Mouse (Mus musculus): ENCODE measurements around the gene Cavin4. TPM values are rescaled to one million over a fixed set of nuclear protein-coding genes. Genes with fewer than 3 reads are reported as not detected.

Cavin4 gene
- 0.25 and 0.37 TPM in 2 replicates for polyA plus RNA-seq (2015; fragmentation: Nextera tagmentation; extraction: Ambion mirVana)

DNA sequence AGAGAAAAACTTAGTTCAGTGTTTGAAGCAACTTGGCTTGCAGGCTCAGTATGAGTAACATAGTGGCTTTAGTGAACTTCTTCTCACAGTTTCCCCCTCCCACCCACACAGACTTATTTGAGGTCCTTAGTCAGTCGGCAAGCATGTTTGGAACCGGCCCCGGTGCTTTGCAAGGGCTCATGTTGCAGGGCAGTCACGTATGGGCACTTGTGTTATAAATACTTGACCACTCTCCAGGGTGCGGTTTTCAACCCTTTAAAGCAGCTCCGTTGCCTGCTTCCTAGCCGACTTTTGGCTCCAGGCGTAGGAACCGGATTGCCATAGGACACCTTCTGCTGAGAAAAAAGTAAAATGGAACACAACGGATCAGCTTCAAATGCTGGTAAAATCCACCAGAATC is at the start of gene Cavin4:
Cavin4 (plus strand) TSS at position 244 of the 400 bp plus-strand sequence.
- DNase-seq (ENCODE audit: low spot score): no peak

DNA sequence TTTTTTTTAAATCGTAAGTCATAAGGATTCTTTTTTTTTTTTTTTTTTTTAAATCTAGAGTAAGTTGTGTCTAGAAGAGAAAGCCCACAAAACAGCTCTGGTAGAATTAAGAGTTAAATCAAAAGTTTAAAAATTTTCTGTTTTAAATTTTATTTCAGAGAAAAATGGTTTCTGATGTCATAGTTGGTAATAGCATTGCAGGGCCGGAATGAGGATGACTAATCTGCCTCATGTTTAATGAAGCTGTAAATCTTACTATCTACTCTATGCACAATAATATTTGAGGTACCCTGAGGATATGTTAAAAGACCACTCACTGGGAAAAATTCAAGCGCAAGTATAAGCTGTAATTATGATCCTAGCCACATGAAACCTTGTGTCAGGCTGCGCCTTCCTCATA is 47.8 kb upstream of the Cavin4 start:
- DNase-seq (ENCODE audit: low spot score): no peak

DNA sequence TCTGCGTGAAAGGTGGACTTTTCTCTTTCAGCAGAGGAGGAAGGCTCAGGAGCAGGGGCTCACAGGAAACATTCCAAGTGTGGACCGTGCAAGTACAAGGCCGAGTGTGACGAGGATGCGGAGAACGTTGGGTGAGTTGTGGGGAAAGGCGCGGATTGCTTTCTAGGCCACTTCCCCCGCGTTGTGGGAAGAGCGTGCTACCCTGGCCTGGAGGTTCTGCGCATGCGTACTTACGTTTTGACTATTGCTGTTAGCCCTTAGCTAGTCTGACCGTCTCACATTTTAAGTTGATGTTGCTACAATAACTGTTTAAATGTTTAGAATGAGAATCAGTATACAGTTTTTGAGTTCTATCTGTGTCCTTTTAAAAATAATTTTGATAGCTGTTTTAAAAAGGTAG is 46.1 kb upstream of the Cavin4 start:
- no peak for DNase-seq (ENCODE audit: low spot score)

DNA sequence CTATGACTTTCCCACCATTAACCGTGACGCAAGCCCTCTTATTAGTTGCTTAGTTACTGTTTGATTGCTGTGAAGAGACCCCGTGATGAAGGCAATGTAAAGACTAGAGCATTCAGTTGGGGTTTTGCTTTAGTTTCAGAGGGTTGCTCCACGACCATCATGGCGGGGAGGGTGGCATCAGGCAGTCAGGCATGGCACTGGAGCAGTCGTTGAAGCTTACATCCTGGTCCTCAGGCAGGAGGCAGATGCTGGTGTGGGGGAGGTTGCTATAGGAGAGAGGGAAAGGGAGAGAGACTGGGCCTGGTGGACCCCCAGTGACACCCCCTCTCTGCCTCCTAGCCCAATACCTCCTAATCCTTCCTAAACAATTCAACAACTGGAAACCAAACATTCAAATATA is 43.2 kb upstream of the Cavin4 start:
- DNase-seq (ENCODE audit: low spot score): no peak

DNA sequence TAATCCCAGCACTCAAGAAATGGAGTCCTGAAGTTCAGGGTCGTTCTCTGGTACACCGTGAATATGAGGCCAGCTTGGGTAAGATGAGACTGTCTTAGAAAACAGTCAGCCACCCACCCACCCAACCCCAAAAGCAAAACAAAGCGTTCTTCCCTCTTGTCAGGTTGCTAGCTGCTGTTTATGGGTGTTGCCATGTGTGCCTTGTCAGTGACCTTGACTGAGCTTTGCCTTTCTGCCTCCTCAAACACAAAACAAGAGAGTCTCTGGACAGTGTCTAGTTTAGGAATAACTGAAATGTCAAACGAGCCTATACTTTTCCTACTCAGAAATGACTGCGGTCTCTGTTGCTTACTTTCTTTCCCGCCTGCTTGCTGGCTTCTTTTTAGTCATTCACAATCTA is 41.1 kb upstream of the Cavin4 start:
- DNase-seq (ENCODE audit: low spot score): no peak

DNA sequence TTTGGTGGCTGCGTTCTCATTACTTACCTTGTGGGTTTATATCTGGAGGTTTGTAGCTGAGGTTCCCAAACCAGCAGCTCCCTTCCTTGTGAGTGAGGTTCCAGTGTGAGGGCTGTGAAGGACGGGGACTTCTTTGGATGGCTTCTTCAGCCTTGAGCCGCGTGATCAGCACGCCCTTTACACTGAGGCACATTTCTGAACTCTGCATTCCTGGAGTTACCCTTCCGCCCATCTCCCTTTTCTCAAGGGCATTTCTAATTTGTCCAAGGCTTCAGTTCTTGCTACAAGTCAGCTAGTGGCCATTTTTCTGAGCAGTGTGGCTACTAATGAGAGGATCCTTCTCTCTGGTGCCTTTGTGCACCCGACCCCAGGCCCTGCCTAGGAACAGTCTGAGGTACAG is 40.4 kb upstream of the Cavin4 start:
- no peak for DNase-seq (ENCODE audit: low spot score)

DNA sequence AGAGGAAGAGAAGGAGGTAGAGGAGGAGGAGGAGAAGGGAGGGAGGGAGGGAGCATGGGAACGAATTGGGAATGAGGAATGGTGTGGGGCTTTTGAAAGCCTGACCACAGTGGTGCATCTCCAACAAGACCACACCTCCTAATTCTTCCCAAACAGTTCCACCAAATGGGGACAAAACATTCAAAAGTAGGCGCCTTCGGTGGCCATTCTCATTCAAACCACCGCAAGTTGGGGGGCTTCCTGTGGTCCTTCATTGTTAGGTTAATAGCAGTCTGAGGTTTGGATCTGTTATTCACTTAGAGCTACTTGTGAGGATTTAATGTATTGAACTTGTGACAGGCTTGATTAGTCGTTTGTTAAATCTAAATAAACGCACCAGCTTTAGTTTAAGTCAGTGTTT is 38.4 kb upstream of the Cavin4 start:
- no peak for DNase-seq (ENCODE audit: low spot score)

DNA sequence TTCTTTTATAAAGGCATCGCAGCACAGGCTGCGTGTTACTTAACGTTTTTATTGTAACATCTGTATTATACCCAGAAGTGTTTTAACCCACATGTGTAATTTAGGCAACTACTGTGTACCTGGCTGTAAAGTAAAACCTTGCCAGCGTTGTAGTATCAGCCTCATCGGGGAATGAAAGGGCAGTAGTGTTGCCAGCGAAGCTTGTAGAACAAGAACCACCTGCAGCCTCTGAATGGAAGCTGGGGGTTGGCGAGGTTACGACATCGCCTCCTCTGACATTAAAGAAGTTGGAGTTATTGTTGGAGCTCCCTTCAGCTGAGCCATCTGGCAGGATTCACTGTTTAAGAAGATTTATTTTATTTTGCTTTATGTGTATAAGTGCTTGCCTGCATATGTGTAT is 37.5 kb upstream of the Cavin4 start:
- DNase-seq (ENCODE audit: low spot score): no peak

DNA sequence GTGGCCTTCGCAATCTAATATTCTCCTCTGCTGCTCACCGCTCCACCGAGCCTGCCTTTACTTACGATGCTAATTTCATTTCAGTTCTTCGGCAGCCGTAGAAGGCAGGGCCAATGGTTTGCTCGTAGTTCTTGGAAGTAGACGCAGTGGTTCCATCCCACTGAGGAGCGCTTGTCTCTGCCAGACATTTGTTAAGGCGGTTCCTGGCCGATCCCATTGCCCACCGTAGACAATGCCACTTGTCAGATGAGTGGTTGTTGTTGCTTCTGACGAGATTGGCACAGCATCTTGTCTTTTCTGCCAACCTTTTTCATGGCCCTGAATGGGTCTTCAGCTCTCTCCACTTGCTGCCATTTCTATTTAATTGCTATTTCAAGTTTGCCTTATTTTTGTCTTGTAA is 33.9 kb upstream of the Cavin4 start:
- DNase-seq (ENCODE audit: low spot score): no peak

DNA sequence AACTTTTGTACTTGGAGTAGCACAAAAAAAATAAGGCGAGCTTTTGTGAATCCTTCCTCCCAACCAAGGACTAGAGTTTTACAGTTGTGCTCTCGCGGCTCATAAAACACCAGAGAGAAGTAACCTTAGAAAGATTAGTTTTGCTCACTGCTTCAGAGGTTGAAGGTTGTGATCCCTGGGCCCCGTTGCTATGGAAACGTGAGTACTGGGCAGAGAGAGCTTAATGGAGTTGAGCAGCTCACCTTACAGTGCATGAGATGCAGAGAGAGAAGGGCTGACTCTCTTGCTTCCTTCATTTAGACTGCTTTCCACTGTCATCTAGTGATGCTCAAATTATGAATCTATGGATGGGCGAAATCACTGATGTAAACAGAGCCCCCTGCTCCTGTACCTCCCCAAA is 29.8 kb upstream of the Cavin4 start:
- DNase-seq (ENCODE audit: low spot score): no peak

DNA sequence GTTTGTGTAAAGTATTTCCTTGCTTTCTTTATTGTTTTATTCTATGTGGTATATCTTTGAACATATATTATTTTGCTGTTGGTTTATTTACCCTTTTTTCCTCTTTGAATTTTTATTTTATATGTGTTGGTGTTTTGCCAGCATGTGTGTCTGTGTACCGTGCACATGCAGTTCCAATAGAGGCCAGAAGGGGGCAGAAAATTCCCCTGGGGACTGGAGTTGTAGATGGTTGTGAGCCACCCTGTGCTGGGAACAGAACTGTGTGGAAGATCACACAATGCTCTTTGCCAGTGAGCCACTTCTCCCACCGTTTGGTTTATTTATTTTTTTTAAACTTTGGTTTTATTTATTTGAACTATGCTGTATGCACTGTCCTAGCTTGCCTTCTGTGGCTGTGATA is 29.3 kb upstream of the Cavin4 start:
- DNase-seq (ENCODE audit: low spot score): no peak

DNA sequence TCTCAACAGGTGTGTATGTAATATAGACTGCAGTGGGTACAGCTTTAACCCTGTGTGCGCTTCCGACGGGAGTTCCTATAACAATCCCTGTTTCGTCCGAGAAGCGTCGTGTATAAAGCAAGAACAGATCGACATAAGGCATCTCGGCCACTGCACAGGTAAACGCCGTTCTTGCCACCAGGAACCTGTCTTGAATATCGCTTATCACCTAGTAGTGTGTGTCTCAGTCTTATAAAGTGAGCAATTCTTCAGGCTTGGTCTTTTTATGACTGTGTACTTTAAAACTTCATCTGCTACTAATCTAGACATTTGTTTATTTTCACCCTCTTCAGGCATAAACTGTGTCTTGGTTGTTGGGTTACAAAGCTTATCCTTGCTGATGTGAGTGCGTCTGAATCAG is 26.5 kb upstream of the Cavin4 start:
- DNase-seq (ENCODE audit: low spot score): no peak

DNA sequence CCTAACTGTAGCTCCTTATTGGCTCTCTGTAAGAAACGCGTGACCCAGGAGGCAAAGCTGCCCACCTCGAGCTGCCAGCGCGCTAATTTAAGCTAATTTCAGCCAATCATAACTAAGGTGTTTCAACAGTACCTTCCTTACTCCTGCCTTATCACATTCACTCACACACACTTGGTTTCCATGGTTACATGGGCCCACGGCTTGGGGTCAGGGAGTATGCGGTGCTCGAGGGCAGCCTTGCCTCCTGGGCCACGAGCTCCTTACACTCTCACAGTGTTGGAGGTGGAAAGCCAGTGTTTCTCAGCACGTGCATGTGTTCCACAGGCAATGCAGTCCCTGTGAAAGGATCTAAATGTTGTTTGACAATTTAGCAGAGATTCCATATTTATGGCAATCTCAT is 25.2 kb upstream of the Cavin4 start:
- no peak for DNase-seq (ENCODE audit: low spot score)

DNA sequence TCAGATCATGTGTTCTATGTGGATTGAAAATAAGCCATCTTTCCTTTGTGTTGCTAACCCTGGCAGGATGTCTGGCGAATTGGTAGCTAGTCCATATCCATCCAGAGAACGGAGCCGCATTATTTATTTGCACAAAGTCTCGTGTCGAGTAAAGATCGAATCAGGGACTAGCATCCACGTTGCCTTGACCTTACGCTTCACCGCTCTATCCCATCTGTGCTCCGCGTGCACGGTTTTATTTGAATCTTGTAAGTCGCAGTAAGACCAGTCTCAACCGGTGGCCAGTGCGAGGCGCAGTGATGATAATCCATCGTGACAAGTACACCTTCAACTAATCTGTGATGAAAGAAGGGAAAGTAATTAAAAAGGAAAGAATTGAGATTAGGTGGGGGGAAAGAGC is 23.8 kb upstream of the Cavin4 start:
- DNase-seq (ENCODE audit: low spot score): no peak

DNA sequence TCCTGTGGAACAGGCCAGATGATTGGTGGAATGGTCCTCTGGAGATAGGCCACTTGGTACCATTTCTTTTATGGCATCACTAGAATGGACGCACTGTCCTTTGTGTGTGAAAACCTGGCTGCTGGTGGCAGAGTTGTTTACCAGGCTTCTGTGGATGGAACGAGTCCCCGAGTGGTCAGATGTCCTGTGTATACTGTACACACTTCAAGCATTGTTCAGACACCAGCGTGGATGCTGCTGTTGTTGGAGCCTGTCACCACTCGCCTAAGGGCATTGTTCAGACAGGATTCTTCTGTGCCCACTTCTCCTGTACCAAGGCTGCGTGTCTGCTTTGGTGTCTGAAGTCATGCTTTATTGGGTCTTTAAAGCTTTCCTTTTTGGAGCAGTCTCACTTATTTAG is 19.5 kb upstream of the Cavin4 start:
- no peak for DNase-seq (ENCODE audit: low spot score)

DNA sequence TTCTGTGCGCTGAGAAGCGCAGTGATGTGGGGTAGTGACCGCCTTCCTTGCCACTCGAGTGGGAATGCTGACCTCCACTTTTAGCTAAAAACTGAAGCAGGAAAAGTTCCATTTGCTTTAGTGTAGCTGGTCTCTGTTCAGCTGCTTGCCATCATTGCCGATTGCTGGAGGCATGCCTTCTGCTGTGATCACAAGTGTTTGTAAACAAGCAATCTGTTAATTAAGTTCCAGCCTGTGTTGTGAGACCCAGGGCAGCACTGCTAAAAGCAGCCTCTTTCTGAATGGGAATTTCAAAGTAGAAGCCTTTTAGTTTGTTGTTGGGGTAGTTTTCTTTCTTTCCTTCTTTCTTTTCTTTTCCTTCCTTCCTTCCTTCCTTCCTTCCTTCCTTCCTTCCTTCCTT is 17.2 kb upstream of the Cavin4 start:
- DNase-seq (ENCODE audit: low spot score): no peak

DNA sequence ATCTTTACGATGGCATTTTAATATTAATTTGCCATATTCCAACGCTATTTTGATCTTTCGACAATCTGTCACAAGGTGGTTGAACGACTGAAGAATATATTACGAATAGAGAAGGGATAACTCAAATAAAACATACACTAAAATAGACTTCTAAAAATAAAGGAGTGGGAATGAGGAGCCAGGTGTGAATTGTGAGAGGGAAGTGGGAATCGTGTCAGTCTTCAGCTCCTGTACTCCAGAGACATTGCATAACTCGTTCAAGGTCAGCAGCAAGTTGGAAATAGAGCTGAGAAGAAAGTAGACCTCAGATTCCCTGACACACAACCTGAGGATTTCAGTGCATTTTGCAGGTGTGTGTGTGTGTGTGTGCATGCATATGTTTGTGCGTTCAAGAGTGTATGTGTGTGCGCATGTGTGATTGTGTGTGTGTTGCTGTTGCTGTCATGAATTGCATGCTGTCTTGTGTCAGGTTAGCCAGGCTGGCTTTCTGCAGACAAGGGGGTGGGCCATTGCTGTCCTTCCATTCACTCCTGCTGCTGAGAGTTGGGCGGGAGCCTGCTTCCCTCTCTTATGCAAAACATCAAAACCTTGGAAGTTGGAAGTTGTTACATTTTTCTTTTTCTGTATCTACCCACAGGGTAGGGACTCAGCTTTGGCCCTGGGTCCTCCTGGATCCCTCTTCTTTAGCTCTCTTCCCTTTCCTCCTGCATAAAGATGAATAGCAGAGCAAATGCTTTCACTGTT is 12.5 kb upstream of the Cavin4 start:
- DNase-seq (ENCODE audit: low spot score): no peak

DNA sequence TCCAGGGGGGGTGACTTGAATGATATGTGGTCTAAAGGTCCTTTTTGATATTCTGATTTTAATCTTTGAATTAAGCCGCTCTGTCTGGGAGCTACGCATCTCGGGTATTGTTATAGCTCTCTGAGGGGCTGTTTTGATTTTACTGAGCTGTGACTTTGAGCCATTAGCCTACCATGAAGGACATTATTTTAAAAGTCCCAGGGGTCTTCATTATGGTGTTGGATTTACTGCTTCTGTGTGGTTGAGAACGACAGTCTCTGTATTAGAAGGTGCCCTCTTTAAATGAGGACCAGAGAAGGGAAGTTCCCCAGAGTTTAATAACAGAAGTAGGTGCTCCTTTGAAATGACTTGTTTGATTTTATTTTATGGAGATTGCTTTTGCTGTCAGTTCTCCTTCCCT is 9.2 kb upstream of the Cavin4 start:
- no peak for DNase-seq (ENCODE audit: low spot score)

DNA sequence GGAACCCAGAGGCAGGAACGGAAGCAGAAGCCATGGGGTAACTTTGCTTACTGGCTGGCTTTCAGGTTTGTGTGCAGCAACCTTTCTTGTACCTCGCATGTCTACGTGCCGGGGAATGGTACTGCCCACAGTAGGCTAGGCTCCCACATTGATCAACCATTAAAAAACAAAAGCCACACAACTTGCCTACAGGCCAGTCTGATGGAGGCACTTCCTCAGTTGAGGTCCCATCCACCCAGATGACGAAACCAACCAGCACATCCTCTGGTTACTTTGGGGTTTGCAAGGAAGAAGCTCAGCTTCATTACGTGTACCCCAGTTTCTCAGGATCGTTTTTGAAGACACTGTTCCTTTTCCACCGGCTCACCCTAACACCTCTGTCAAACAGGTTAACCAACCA is 6.8 kb upstream of the Cavin4 start:
- no peak for DNase-seq (ENCODE audit: low spot score)

DNA sequence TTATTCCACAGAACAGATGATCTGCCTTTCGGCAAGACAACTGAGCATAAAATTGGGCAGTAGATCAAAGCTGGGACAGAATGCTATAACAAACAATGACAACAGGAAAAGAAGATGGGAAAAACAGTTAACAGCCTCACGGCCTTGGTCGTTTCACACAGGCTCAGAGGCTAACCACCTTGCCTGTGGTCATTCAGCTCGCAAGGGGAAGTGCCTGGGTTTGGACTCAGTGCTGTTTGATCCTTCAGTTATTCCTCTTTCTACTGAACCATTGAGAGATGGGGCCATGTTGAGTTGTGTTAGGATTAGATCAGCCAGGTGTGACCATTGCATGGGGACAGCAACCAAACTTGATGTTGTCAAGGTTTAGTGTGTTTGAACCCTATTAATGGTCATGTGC is 3.2 kb upstream of the Cavin4 start:
- no peak for DNase-seq (ENCODE audit: low spot score)

DNA sequence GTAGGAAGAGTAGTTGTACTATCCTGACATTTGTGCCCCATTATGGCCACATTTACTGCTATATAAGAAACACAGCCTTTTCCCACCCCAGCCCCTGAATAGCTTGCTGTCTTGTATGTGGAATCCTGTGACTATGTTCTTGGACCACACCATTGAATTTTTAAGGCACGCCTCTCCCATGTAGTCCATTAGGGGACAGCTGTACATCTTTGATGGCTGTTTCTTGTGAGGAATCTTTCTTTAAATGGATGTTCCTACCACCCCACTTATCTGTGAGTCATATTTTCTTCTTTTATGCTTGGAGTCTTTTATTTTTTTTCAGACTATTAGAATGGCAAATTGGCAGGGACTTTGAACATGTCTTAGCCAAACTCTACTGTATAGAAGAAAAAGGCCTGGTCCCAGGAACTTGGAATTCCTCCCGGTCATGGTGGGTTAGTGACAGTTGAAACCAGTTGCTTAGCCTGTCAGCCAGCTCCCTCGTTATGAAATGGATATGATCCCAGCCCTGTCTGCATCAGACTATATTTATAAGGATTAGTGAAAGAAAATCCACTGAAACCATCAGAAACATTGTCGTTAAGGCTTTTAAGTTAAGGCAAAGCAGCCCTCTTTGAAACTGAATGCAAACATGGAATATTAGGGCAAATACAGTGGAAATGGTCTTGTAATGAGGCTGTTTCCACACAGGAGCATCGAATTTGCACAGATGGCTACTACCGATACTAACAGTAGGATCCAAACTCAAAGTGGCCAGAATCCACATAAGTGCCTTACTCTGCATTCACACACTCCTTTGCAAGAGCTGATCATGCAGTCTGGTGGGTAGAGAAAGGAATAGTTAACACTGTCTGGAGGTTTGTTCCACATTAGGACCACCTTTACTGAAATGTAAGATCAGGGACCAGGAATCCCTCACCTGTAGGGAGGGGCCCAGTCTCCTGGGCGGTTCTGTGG is 2.4 kb upstream of the Cavin4 start:
- DNase-seq (ENCODE audit: low spot score): no peak

DNA sequence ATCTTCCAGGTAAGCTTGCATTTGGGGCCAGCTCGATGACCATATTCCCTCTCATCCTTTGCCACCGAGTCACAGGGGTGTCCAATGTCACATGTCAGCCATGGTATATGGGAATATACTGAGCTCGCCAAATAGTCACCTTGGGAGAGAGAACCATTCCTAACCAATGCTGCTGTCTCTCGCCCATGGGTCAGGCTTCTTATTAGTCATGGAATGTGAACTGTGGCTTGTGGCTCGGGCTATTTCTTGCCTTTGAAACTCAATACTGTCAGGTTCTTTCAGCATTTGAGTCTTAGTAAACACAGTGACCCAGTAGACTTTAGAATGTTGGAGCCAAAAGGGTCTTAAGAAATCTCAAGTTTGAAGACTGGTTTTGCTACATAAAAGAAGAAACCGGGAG is 707 bp downstream of the Cavin4 start:
- no peak for DNase-seq (ENCODE audit: low spot score)

DNA sequence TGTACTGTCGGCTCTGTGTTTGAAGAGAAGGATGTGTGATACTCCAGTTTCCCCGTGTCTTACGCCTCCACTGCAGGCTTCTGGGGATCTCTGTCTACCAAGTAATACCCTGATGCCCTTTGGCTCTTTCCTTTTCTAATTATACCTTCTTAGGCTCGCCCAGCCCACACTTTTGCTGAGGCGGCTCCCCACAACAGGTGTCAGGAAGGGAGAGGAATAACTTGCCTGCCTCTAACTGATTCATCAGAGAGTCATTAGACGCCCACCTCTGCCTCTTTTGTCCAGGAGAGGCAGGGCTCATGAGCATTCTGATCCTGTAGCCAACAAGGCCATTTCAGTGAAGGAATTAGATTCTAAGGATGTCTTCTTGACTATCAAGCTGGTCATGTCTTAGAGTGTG is 4.0 kb downstream of the Cavin4 start:
- DNase-seq (ENCODE audit: low spot score): no peak
